Mouse (Mus musculus) testis, adult 2 months (tissue): Measurements from ENCODE around the gene Tns3.

Source experiments
- CTCF ChIP-seq: fragments of 200-500 bp; IDR thresholded peaks from 2 replicates; pipeline ENCODE4 v1.5.1; 2012; ENCODE audit warnings: low read depth, mild to moderate bottlenecking, inconsistent platforms, low read length, moderate library complexity; ENCODE audit not compliant: control insufficient read depth, insufficient read depth, insufficient replicate concordance
- POLR2A ChIP-seq: fragments of 200-500 bp; IDR thresholded peaks from 2 replicates; pipeline ENCODE4 v1.6.1; 2012; ENCODE audit warnings: low read depth, mild to moderate bottlenecking, inconsistent platforms, low read length, moderate library complexity; ENCODE audit not compliant: control insufficient read depth

DNA sequence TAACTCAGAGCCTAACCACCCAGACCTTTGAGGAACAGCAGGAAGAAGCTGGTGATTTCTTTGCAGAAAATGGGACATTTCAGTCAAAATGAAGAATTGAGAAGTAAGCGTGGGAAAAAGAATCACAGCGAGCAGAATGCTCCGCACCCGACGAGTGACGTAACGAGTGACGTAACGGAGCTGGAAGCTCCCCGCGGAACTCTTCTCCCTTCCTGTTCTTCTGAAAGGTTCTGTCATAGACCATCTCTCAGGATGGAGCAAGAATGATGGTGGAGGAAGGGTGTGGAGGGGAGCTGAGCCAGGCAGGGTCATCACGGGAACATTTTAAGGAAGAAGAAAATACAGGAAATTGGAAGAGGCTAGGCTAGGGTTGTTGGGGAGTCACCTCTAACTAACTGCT is 54.5 kb downstream of the Tns3 start:
- no peak for TF ChIP-seq CTCF
- TF ChIP-seq POLR2A, result no peak
